Mouse (Mus musculus) bone marrow macrophage, adult 2 months (primary cell): ENCODE data around the gene Nkain2.

Source experiments
- CTCF ChIP-seq: IDR thresholded peaks from 2 replicates; pipeline ENCODE4 v1.5.1; 2012; ENCODE audit warnings: low read depth, mild to moderate bottlenecking, low read length, moderate library complexity
- POLR2A ChIP-seq: IDR thresholded peaks from 2 replicates; pipeline ENCODE4 v1.6.1; 2012; ENCODE audit warnings: mild to moderate bottlenecking, low read depth, low read length, borderline replicate concordance

- TF ChIP-seq POLR2A (no peak), CTCF (no peak)
Observed at GRCm38 (mm10) chr10:31931961-31932360, 958.3 kb downstream of the Nkain2 start.
